10 mouse cellular contexts compared by ENCODE assay signal in the genomic region with DNA sequence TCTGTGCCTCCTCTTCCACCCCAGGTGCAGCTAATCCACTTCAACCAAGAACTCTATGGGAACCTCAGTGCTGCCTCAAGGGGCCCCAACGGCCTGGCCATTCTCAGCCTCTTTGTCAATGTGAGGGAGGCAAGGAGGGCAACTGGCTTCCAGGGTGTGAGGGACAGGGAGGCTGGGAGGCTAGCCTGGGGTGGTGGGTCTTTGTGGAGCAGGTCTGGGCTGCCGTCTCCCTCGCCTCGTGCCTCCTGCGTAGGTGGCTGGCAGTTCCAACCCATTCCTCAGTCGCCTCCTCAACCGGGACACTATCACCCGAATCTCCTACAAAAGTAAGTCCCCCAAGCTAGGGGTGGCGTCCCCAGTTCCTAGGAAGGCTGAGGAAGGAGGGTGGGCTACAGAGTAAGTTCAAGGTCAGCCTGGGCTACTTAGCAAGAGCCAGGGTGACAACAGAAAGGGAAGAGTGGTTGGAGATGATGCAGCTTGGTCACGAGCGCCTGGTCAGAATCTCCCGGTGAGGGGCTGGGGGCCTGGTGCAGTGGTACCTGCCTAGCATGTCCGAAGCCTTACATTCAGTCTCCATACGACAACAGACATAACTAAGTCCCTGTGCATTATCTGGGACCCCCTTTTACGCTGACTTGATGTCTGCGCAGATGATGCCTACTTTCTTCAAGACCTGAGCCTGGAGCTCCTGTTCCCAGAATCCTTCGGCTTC. TPM values are rescaled to one million over a fixed set of nuclear protein-coding genes. Genes with fewer than 3 reads are reported as not detected.
DNase-seq lines count a peak whose midpoint lies in the region; ATAC-seq and TF ChIP-seq lines count a peak whose summit lies in the region.
"Had no signal": no experiment of that assay in that cellular context is flagged by ENCODE, and none has a peak within 500 bp of the region (broad histone marks: within the 10 kb centered on the region; RNA-seq: fewer than 3 reads in every experiment).

No protein-coding gene starts in this region.

- no peaks in the 10 kb centered on the region for H3K27me3 ChIP-seq in cerebellum, adult 2 months (ENCODE audit: control insufficient read depth, insufficient read depth, low read length)
- H3K27me3 ChIP-seq in forebrain, postnatal 0 days (ENCODE audit: insufficient read depth, low read length), result no peaks in the 10 kb centered on the region
- no peaks in the 10 kb centered on the region for H3K27me3 ChIP-seq in midbrain, embryonic 15.5 days (replicated peaks)

- peaks cover 14% of the 10 kb centered on the region for H3K4me1 ChIP-seq in cerebellum, adult 2 months (ENCODE audit: control insufficient read depth, insufficient read depth, low read length)
- peaks cover 45% of the 10 kb centered on the region for H3K4me1 ChIP-seq in forebrain, postnatal 0 days (ENCODE audit: insufficient read depth)
- peaks cover 77% of the 10 kb centered on the region for H3K4me1 ChIP-seq in midbrain, embryonic 15.5 days

- H3K9me3 ChIP-seq in forebrain, postnatal 0 days (ENCODE audit: low read length), result no peaks in the 10 kb centered on the region
- H3K9me3 ChIP-seq in midbrain, embryonic 15.5 days, result no peaks in the 10 kb centered on the region

- no peak overlapping the region; the same call in 1 of the 2 replicates for H3K27ac ChIP-seq in cerebellum, adult 2 months (ENCODE audit: insufficient read depth, low read length)
- peak overlapping the region; percentile 98 for H3K27ac ChIP-seq in left cerebral cortex, adult 2 months
- peak overlapping the region; percentile 95 for H3K27ac ChIP-seq in forebrain, postnatal 0 days (ENCODE audit: low read depth, low read length)
- H3K27ac ChIP-seq in midbrain, embryonic 15.5 days, result peak overlapping the region; percentile 89
- H3K27ac ChIP-seq: liver, embryonic 14.5 days had no signal

- H3K4me2 ChIP-seq in forebrain, postnatal 0 days (ENCODE audit: low read depth), result peak overlapping the region; percentile 97
- peak overlapping the region; percentile 91 for H3K4me2 ChIP-seq in midbrain, embryonic 15.5 days

- ATAC-seq in forebrain, postnatal 0 days, result no peak
- ATAC-seq in midbrain, embryonic 15.5 days (replicated peaks), result no peak

- no peaks in the 10 kb centered on the region for H3K36me3 ChIP-seq in forebrain, postnatal 0 days (ENCODE audit: insufficient read depth)
- H3K36me3 ChIP-seq in midbrain, embryonic 15.5 days (replicated peaks), result no peaks in the 10 kb centered on the region

- WGBS in cerebellum, adult 2 months, result 85% methylated on average over 17 of the region's 17 CpGs
- WGBS in forebrain, postnatal 0 days, result 90% methylated on average over 17 of the region's 17 CpGs
- WGBS in midbrain, embryonic 15.5 days, result 92% methylated on average over 17 of the region's 17 CpGs

- peak overlapping the region; percentile 75 for H3K4me3 ChIP-seq in cerebellum, adult 2 months (replicated peaks; ENCODE audit: insufficient read depth, low read depth, low read length)
- H3K4me3 ChIP-seq in left cerebral cortex, adult 2 months, result no peak overlapping the region
- H3K4me3 ChIP-seq in forebrain, postnatal 0 days (ENCODE audit: low read depth, low read length), result no peak overlapping the region
- H3K4me3 ChIP-seq in midbrain, embryonic 15.5 days, result peak overlapping the region; percentile 52

- DNase-seq in cerebellum, adult 2 months, result peak in 1 of 2 experiments; percentile 21
- DNase-seq in cerebellum, postnatal 4 days (ENCODE audit: low spot score in 2 of 2), result no peak
- peak in 1 of 2 experiments; percentile 19 for DNase-seq in left cerebral cortex, adult 2 months (ENCODE audit: extremely low spot score in 1 of 2, low spot score in 2 of 2)
- no peak for DNase-seq in left cerebral cortex, postnatal 14 days (ENCODE audit: low spot score in 2 of 2)
- DNase-seq in forebrain, postnatal 0 days, result no peak
- DNase-seq in urinary bladder, postnatal 36 days (ENCODE audit: low spot score in 2 of 2), result no peak
- DNase-seq in frontal cortex, postnatal 25 days (ENCODE audit: low spot score in 2 of 2), result no peak
- DNase-seq: B cell, adult 2 months had no signal

- intact Hi-C loops in left cerebral cortex, adult 2 months (cut with DNase I), result no loop called here
- intact Hi-C loops in left cerebral cortex, postnatal 14 days (cut with DNase I), result loop anchor here (10.0 kb wide), 1 partner anchor 238 kb away; the partner anchor contains the start of gene Bax

- no peak for TF ChIP-seq POLR2A in cerebellum, adult 2 months (IDR thresholded peaks at IDR 0.05; ENCODE audit: borderline replicate concordance, insufficient read depth, low read length)

- H3K9ac ChIP-seq in forebrain, postnatal 0 days, result peak overlapping the region; percentile 60; the same call in 1 of the 2 replicates
- peak overlapping the region; percentile 48; the same call in 1 of the 2 replicates for H3K9ac ChIP-seq in midbrain, embryonic 15.5 days
- H3K9ac ChIP-seq: liver, embryonic 14.5 days had no signal

- no peak for TF ChIP-seq CTCF in cerebellum, adult 2 months (IDR thresholded peaks at IDR 0.05; ENCODE audit: borderline replicate concordance, insufficient read depth, low read depth, low read length)
- no peak for TF ChIP-seq CTCF in left cerebral cortex, adult 2 months (IDR thresholded peaks at IDR 0.05)
- no peak for TF ChIP-seq CTCF in forebrain, postnatal 0 days (IDR thresholded peaks at IDR 0.05; ENCODE audit: low read depth)

RNA-seq across cellular contexts. Expression of gene Dbp, which starts 1.9 kb away (rescaled TPM):
- 222 and 239 TPM in 2 replicates for polyA plus RNA-seq in cerebellum, adult 2 months (2012; rRNA removed)
- 100 to 1,000 TPM in 1 of 2 experiments, 10 to 100 TPM in 1; 60.3 to 104 TPM for total RNA-seq in left cerebral cortex, adult 2 months (2021)
- total RNA-seq in left cerebral cortex, postnatal 14 days (2021), result 10 to 100 TPM; 68.7 to 83.5 TPM
- 9.0 and 11.7 TPM in 2 replicates for total RNA-seq in forebrain, postnatal 0 days (2014; rRNA removed)
- polyA plus RNA-seq in forebrain, postnatal 0 days (2015; fragmentation: Nextera tagmentation; extraction: Ambion mirVana), result 6.4 and 6.6 TPM in 2 replicates
- 3.3 and 3.8 TPM in 2 replicates for polyA plus RNA-seq in midbrain, embryonic 15.5 days (2015; fragmentation: Nextera tagmentation; extraction: Ambion mirVana)

RNA-seq across cellular contexts. Expression of gene Car11, which starts 3.3 kb away (rescaled TPM):
- 164 and 166 TPM in 2 replicates for polyA plus RNA-seq in cerebellum, adult 2 months (2012; rRNA removed)
- total RNA-seq in left cerebral cortex, adult 2 months (2021), result 100 to 1,000 TPM; 211 to 244 TPM
- 100 to 1,000 TPM; 168 to 172 TPM for total RNA-seq in left cerebral cortex, postnatal 14 days (2021)
- total RNA-seq in forebrain, postnatal 0 days (2014; rRNA removed), result 104 and 122 TPM in 2 replicates
- polyA plus RNA-seq in forebrain, postnatal 0 days (2015; fragmentation: Nextera tagmentation; extraction: Ambion mirVana), result 92.1 and 102 TPM in 2 replicates
- polyA plus RNA-seq in midbrain, embryonic 15.5 days (2015; fragmentation: Nextera tagmentation; extraction: Ambion mirVana), result 70.7 and 73.8 TPM in 2 replicates

RNA-seq across cellular contexts. Expression of gene Sec1, which starts 8.8 kb away (rescaled TPM):
- 0.29 and 0.64 TPM in 2 replicates for polyA plus RNA-seq in cerebellum, adult 2 months (2012; rRNA removed)
- 1 to 10 TPM; 1.1 to 1.2 TPM for total RNA-seq in left cerebral cortex, adult 2 months (2021)
- total RNA-seq in left cerebral cortex, postnatal 14 days (2021), result under 1 TPM; 0.20 to 0.30 TPM
- total RNA-seq in forebrain, postnatal 0 days (2014; rRNA removed), result 0.52 and 0.62 TPM in 2 replicates
- polyA plus RNA-seq in forebrain, postnatal 0 days (2015; fragmentation: Nextera tagmentation; extraction: Ambion mirVana), result 0.18 and 0.34 TPM in 2 replicates
- 0.34 and 0.36 TPM in 2 replicates for polyA plus RNA-seq in midbrain, embryonic 15.5 days (2015; fragmentation: Nextera tagmentation; extraction: Ambion mirVana)

RNA-seq across cellular contexts. Expression of gene Rpl18, which starts 12.3 kb away (rescaled TPM):
- 350 and 359 TPM in 2 replicates for polyA plus RNA-seq in cerebellum, adult 2 months (2012; rRNA removed)
- 100 to 1,000 TPM; 318 to 325 TPM for total RNA-seq in left cerebral cortex, adult 2 months (2021)
- 100 to 1,000 TPM; 369 to 389 TPM for total RNA-seq in left cerebral cortex, postnatal 14 days (2021)
- total RNA-seq in forebrain, postnatal 0 days (2014; rRNA removed), result 891 and 1,057 TPM in 2 replicates
- polyA plus RNA-seq in forebrain, postnatal 0 days (2015; fragmentation: Nextera tagmentation; extraction: Ambion mirVana), result 517 and 655 TPM in 2 replicates
- 537 and 538 TPM in 2 replicates for polyA plus RNA-seq in midbrain, embryonic 15.5 days (2015; fragmentation: Nextera tagmentation; extraction: Ambion mirVana)

RNA-seq across cellular contexts. Expression of gene Sphk2, which starts 14.8 kb away (rescaled TPM):
- 27.7 and 29.3 TPM in 2 replicates for polyA plus RNA-seq in cerebellum, adult 2 months (2012; rRNA removed)
- 10 to 100 TPM; 30.8 to 34.4 TPM for total RNA-seq in left cerebral cortex, adult 2 months (2021)
- 10 to 100 TPM; 28.8 to 32.7 TPM for total RNA-seq in left cerebral cortex, postnatal 14 days (2021)
- total RNA-seq in forebrain, postnatal 0 days (2014; rRNA removed), result 19.6 and 21.5 TPM in 2 replicates
- 16.5 and 18.7 TPM in 2 replicates for polyA plus RNA-seq in forebrain, postnatal 0 days (2015; fragmentation: Nextera tagmentation; extraction: Ambion mirVana)
- polyA plus RNA-seq in midbrain, embryonic 15.5 days (2015; fragmentation: Nextera tagmentation; extraction: Ambion mirVana), result 24.5 and 26.4 TPM in 2 replicates

Comparison
In these comparisons a context has a peak if more than half of its experiments do, and no peak if none do; other contexts are left out.
1. H3K4me3 ChIP-seq: peak in cerebellum, adult 2 months (single experiment) and midbrain, embryonic 15.5 days (single experiment); none in left cerebral cortex, adult 2 months (single experiment) and forebrain, postnatal 0 days (single experiment).